Mouse (Mus musculus) limb, embryonic 15.5 days (tissue): Measurements from ENCODE around the gene Gatd1. TPM values are rescaled to one million over a fixed set of nuclear protein-coding genes. Genes with fewer than 3 reads are reported as not detected.
"Not testable (repeated sequence)": the region's sequence is repeated elsewhere in the genome, so short reads cannot be mapped to it uniquely, and the experiment has no call there.

Source experiments
- ATAC-seq: fragments of 200-750 bp; cut with Nextera tagmentation; 2 replicates; pipeline ENCODE4 v1.8.0; 2017; ENCODE audit warnings: low read depth, moderate TSS enrichment; ENCODE audit not compliant: insufficient number of reproducible peaks, low FRiP score, low TSS enrichment
- H3K27ac ChIP-seq: fragments of 300-500 bp; sonication (generic); 2 replicates; pipeline ENCODE4 v1.5.1; 2015; ENCODE audit warnings: moderate library complexity, mild to moderate bottlenecking, inconsistent platforms
- H3K27me3 ChIP-seq: fragments of 300-500 bp; sonication (generic); 2 replicates; pipeline ENCODE4 v1.6.1; 2015; ENCODE audit warnings: inconsistent platforms
- H3K36me3 ChIP-seq: fragments of 300-500 bp; sonication (generic); 2 replicates; pipeline ENCODE4 v1.6.1; 2015; ENCODE audit warnings: inconsistent platforms
- H3K4me1 ChIP-seq: fragments of 300-500 bp; sonication (generic); 2 replicates; pipeline ENCODE4 v1.6.1; 2015; ENCODE audit warnings: inconsistent platforms
- H3K4me2 ChIP-seq: fragments of 300-500 bp; sonication (generic); 2 replicates; pipeline ENCODE4 v1.6.1; 2015; ENCODE audit warnings: mild to moderate bottlenecking, inconsistent platforms
- H3K4me3 ChIP-seq: fragments of 300-500 bp; sonication (generic); 2 replicates; pipeline ENCODE4 v1.5.1; 2015; ENCODE audit warnings: mild to moderate bottlenecking, inconsistent platforms
- H3K9ac ChIP-seq: fragments of 300-500 bp; sonication (generic); 2 replicates; pipeline ENCODE4 v1.6.1; 2015; ENCODE audit warnings: inconsistent platforms
- H3K9me3 ChIP-seq: fragments of 300-500 bp; sonication (generic); 2 replicates; pipeline ENCODE4 v1.6.1; 2016; ENCODE audit warnings: inconsistent platforms
- WGBS: fragments of 180-500 bp; shearing (Covaris S2); methylation state at CpG from one replicate; pipeline ENCODE4 v1.1.7; 2015; 5-methylcytosine and 5-hydroxymethylcytosine counted together
- polyA plus RNA-seq: library from polyadenylated mRNA; unstranded; fragments of >200 nt; fragmentation: Nextera tagmentation; extraction: Ambion mirVana; gene quantifications from 2 replicates; pipeline ENCODE4 v1.2.1, GENCODE M21; 2015

Gatd1 gene
- polyA plus RNA-seq, 1 experiment from 2014 or later, result 62.9 TPM

DNA sequence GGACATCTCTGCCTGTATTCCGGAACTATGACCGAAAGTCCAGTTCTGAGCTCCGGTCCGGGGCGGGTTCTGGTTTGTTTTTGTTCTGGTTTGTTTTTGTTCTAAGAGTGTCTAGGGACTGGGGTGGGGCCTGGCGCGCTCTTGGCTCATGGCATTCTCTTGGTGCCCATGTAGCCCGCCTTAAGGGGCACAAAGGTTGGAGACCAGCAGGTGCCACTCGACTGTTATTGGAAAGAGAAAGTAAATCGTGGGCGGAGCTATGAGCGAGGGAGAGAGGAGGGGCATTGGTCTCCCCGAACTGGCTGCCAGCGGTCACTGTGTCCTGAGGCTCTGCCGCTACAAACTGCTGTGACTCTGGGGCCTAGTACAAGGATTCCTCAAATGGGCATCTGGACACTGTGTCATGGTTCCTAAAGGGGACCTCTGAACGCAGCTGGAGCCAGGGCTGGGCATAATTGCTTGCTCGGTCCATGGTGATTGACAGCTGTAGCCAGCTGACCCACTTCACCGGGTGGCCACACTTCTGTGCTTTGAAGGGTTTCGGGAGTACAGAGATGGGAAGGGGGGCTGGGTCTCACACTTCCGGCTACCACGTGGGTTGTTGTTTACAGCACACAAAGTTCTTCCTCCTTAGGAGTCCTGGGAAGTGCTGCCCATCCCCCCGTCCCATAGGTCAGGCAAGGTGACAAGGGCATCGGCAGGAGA lies 41.8 kb upstream of the Gatd1 start:
- peak overlapping the region; percentile 47 for H3K9ac ChIP-seq
- peak overlapping the region; percentile 63 for H3K4me3 ChIP-seq
- peaks cover 18% of the 10 kb centered on the region for H3K4me1 ChIP-seq
- peaks cover 17% of the 10 kb centered on the region for H3K27me3 ChIP-seq
- peaks cover 24% of the 10 kb centered on the region for H3K36me3 ChIP-seq
- ATAC-seq, result no peak
- H3K27ac ChIP-seq, result peak overlapping the region; percentile 62
- H3K4me2 ChIP-seq, result peak overlapping the region; percentile 96
- 3% methylated on average over 23 of the region's 23 CpGs for WGBS
- no peaks in the 10 kb centered on the region for H3K9me3 ChIP-seq

DNA sequence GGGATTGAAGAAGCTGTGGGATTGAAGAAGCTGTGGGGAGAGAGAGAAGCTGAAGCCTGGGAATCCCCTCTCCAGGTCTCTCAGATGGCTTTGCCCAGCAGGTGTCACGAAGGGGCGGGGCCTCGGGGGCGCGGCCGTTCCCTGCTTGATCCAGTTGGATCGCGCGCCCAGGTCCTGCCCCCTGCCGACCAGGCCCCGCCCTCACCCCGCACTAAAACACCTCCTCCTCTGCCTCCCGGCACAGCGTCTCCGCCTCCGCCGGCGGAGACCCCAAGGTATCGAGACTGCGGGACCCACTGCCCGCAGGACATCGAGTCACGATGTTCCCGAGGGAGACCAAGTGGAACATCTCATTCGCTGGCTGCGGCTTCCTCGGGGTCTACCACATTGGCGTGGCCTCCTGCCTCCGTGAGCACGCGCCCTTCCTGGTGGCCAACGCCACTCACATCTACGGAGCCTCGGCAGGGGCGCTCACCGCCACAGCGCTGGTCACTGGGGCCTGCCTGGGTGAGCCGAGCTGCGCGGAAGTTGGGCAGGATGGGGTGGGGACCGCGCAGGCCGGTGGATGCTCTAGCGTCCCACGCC lies 41.1 kb upstream of the Gatd1 start, which contains the start of gene Pnpla2:
Pnpla2 (plus strand) TSS at position 232 of the 585 bp plus-strand sequence.
- H3K9ac ChIP-seq, result peak within 1 kb of the TSS; percentile 47
- ATAC-seq, result peak; percentile 80
- WGBS, result under 1% methylated on average over 45 of the region's 45 CpGs
- peaks cover 18% of the 10 kb centered on the region for H3K4me1 ChIP-seq
- peak within 1 kb of the TSS; percentile 96 for H3K4me2 ChIP-seq
- peaks cover 31% of the 10 kb centered on the region for H3K36me3 ChIP-seq
- no peaks in the 10 kb centered on the region for H3K9me3 ChIP-seq
- peak within 1 kb of the TSS; percentile 62 for H3K27ac ChIP-seq
- H3K4me3 ChIP-seq, result peak within 1 kb of the TSS; percentile 63
- peaks cover 10% of the 10 kb centered on the region; the same call in 1 of the 2 replicates for H3K27me3 ChIP-seq

DNA sequence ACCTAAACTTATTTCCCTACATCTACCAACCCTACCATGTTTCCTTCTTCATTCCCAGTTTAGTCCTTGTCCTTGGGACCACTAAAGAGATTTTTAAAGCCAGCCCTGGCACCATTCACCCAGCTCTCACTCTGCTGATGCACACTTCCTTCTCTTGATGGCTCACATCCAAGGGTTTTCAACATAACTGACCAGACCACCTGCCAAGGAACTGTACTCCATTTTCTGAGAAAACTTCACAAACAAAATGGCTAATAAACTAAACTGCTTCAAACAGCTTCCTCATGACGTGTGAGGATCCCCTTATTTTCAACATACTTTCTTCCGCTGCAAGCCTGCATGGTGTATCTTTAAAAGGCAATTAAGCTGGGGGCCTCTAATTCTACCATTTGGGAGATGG lies 39.7 kb upstream of the Gatd1 start:
- H3K4me3 ChIP-seq, result no peak overlapping the region
- H3K36me3 ChIP-seq, result peaks cover 35% of the 10 kb centered on the region
- no peaks in the 10 kb centered on the region for H3K9me3 ChIP-seq
- H3K27me3 ChIP-seq, result no peaks in the 10 kb centered on the region
- ATAC-seq, result no peak
- H3K9ac ChIP-seq, result no peak overlapping the region
- H3K27ac ChIP-seq, result no peak overlapping the region
- 55% methylated on average over 2 of the region's 2 CpGs for WGBS
- H3K4me1 ChIP-seq, result peaks cover 27% of the 10 kb centered on the region
- no peak overlapping the region for H3K4me2 ChIP-seq

DNA sequence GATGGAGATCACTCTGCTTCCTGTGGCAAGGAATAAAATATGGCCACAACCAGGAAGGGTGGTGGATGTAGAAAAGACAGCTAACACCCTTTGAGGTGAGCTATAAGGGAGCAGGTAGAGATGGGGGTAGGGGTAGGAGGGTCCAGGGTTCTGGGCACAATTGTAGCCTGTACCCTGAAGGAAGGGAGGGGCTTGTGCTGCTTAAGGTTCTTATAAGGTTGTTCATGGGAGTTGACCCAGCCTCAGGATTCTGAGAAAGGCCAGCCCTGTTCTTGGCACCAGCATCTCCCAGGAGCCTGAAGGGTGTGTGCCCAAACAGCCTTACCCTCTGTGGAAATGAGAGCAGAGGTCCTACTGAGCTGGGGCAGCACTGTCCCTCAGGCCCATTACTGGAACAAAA lies 38.0 kb upstream of the Gatd1 start:
- no peak for ATAC-seq
- Histone ChIP-seq H3K4me3 (no peak overlapping the region), H3K4me1 (peaks cover 33% of the 10 kb centered on the region)

DNA sequence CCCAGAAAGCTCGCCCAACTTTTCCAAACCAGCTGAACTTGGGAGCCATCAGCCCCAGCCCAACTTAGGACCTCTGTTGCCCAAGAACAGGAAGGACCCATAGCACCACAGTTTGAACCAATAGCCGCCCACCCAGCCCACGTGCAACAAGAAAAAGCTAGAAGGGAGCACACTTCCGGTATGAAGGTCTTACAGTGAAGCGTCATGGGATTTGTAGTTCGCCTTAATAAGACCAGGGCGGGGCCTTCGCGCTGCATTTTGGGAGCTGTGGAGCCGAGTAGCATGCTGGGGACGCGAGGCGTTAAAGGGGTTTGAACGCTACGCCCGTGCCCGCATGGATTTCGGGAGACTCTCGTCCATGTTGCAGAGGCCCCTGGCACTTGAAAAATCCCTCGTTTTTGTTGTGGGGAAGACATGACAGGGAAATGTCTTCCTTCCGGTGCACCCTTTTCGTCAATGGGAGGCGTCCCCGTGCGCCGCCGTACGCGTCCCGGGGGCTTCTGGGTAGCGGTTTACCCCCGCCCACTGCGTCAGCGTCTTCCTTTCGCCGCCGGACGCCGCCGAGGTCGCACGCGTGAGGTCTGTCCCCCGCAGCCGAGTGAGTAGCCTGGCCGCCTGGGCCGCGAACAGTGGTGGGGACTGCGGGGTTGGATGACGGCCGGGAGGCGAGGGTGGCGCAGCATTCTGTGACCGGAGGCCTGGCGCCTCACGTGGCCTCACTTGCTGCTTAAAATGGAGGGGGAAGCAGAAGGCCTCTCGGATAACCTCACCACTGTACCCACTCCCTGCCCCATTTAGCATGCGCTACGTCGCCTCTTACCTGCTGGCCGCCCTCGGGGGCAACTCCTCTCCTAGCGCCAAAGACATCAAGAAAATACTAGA lies 33.4 kb upstream of the Gatd1 start, which contains the start of gene Rplp2:
Rplp2 (plus strand) TSS at position 261 of the 882 bp plus-strand sequence.
- H3K9ac ChIP-seq, result peak within 1 kb of the TSS; percentile 81
- peak; percentile 90 for ATAC-seq
- under 1% methylated on average over 63 of the region's 63 CpGs for WGBS

More for the DNA sequence above, 38.0 kb upstream of the Gatd1 start:
- H3K9ac ChIP-seq, result no peak overlapping the region
- H3K4me2 ChIP-seq, result no peak overlapping the region
- no peaks in the 10 kb centered on the region for H3K27me3 ChIP-seq
- no peak overlapping the region for H3K27ac ChIP-seq
- no peaks in the 10 kb centered on the region for H3K9me3 ChIP-seq
- H3K36me3 ChIP-seq, result peaks cover 39% of the 10 kb centered on the region

DNA sequence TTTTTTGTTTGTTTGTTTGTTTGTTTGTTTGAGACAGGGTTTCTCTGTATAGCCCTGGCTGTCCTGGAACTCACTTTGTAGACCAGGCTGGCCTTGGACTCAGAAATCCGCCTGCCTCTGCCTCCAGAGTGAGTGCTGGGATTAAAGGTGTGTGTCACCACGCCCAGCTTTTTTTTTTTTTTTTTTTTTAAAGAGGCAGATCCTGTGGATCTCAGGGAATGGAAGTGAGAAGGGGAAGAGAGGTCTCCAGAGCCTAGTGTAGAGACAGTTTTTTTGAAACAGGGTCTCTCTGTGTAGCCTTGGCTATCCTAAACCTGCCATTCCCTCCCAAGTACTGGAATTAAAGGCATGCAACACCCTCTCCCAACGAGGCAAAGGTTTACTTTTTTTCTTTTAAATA lies 32.4 kb upstream of the Gatd1 start:
- not testable (repeated sequence) for H3K27ac ChIP-seq, H3K9ac ChIP-seq, H3K4me3 ChIP-seq, H3K9me3 ChIP-seq, ATAC-seq, H3K27me3 ChIP-seq, H3K4me2 ChIP-seq
- peaks cover 42% of the 10 kb centered on the region for H3K4me1 ChIP-seq
- peaks cover 32% of the 10 kb centered on the region for H3K36me3 ChIP-seq
- WGBS, result 74% methylated on average over 3 of the region's 3 CpGs

More for the DNA sequence above, 33.4 kb upstream of the Gatd1 start, which contains the start of gene Rplp2:
- Histone ChIP-seq H3K27ac (peak within 1 kb of the TSS; percentile 90), H3K4me2 (peak within 1 kb of the TSS; percentile 53), H3K36me3 (peaks cover 39% of the 10 kb centered on the region), H3K4me3 (peak within 1 kb of the TSS; percentile 88), H3K27me3 (no peaks in the 10 kb centered on the region), H3K4me1 (peaks cover 36% of the 10 kb centered on the region), H3K9me3 (no peaks in the 10 kb centered on the region)

DNA sequence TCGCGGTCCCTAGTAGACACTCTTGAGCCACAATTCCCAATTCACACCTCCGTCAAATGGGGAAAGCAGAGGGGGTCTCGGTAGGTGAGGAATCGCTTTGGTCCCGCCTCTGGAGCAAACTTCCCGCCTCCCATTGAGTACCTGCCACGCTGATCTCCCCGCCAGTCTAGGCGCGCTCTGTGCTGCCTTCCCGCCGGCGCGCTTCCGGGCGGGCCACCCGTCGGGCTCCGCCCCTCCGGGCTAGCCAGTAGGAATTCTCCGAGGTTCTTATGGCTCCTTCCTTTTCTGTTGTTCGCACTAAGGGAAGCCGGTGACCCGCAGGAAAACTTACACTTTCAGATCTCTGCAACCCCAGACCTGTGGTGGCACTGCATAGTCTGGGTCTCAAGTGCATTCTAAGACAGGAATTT lies 29.9 kb upstream of the Gatd1 start, which contains the start of gene Pidd1:
Pidd1 (minus strand) TSS at position 198 of the 410 bp plus-strand sequence.
- ATAC-seq, result peak; percentile 52; the same call in 1 of the 2 replicates
- H3K4me1 ChIP-seq, result peaks cover 45% of the 10 kb centered on the region
- H3K27me3 ChIP-seq, result no peaks in the 10 kb centered on the region
- H3K4me3 ChIP-seq, result peak within 1 kb of the TSS; percentile 45
- H3K9ac ChIP-seq, result peak within 1 kb of the TSS; percentile 44
- H3K4me2 ChIP-seq, result peak within 1 kb of the TSS; percentile 81
- WGBS, result 0% methylated on average over 25 of the region's 25 CpGs
- H3K9me3 ChIP-seq, result no peaks in the 10 kb centered on the region
- peaks cover 33% of the 10 kb centered on the region for H3K36me3 ChIP-seq
- peak within 1 kb of the TSS; percentile 67 for H3K27ac ChIP-seq

DNA sequence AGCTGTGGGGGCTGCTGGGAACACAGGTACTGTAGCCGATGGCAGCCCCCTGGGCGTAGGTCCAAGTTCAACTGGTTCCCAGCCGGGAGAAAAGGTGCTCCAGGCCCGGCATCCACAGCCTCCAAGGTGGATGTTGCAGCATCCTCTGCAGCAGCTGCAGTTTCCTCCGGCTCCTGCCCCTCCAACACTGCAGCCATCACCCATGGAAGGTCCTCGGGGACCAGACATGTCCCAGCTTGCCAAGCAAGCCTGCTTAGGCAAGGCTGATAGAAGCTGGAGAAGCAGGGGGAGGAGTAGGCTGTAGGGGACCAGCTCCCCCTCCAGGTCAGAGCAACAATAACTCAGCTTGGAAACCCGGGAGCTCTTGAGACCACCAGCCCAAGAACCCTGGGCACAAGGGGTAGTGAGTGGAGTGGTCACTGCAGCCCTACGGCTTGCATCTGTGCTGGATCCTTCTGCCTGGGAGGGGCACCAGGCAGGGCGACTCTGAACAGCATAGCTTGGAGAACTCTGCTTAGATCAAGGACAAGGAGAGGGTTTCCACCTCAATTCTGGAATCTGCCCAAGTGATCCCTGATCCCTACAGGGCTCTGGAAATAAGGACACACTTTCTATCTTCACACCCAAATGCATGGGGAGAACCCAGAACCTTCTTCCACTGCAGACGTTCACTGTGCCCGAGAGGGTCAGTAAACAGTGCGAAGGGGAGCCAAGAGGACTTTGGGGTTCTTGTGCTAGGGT lies 29.3 kb upstream of the Gatd1 start:
- Histone ChIP-seq H3K4me2 (peak overlapping the region; percentile 81), H3K9me3 (no peaks in the 10 kb centered on the region), H3K9ac (peak overlapping the region; percentile 44), H3K27me3 (no peaks in the 10 kb centered on the region), H3K4me3 (peak overlapping the region; percentile 45), H3K36me3 (peaks cover 33% of the 10 kb centered on the region), H3K27ac (peak overlapping the region; percentile 62), H3K4me1 (peaks cover 39% of the 10 kb centered on the region)
- 16% methylated on average over 12 of the region's 12 CpGs for WGBS
- no peak for ATAC-seq

DNA sequence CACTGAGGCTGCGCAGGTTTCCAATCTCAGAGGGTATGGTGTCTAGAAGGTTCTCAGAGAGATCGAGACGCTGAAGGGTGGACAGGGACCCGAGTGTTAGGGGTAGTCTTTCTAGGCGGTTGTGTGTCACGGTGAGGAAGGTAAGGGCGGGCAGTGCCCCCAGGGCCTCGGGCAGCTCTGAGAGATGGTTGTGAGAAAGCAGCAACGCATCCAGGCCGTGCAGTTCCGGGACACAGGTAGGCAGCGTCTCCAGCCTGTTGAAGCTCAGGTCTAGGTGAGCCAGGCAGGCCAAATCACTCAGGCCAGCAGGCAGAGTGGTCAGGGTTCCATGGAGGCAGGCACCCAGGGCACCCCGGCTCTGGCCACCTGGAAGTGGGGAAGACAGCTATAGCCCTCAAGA lies 28.3 kb upstream of the Gatd1 start:
- Histone ChIP-seq H3K27me3 (no peaks in the 10 kb centered on the region), H3K4me3 (peak overlapping the region; percentile 45; the same call in 1 of the 2 replicates), H3K4me2 (peak overlapping the region; percentile 81; the same call in 1 of the 2 replicates), H3K4me1 (peaks cover 43% of the 10 kb centered on the region), H3K9me3 (no peaks in the 10 kb centered on the region), H3K9ac (0 out of 2 replicates have a peak overlapping the region, but pooled peaks have one; percentile 17), H3K27ac (no peak overlapping the region), H3K36me3 (peaks cover 35% of the 10 kb centered on the region)
- no peak for ATAC-seq
- 87% methylated on average over 13 of the region's 13 CpGs for WGBS

DNA sequence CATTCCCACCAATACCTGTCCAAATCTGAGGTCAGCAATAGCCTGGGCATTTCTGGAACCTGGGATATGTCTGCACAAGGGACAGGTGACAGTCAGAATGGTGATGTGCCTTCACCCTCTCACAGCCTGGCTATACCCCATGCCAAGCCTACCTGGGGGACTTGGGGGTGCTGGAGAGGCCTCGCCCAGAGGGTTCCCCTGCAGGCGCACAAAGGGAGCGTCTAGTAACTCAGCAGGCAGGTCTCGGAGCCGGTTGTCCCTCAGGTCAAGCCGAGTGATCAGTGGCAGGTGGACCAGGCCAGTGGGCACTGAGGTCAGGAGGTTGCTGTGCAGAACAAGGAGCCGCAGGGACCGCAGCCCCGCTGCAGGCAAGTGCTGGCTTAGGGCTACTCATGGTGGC lies 27.5 kb upstream of the Gatd1 start:
- Histone ChIP-seq H3K9me3 (no peaks in the 10 kb centered on the region), H3K27me3 (no peaks in the 10 kb centered on the region), H3K4me1 (peaks cover 46% of the 10 kb centered on the region), H3K9ac (no peak overlapping the region), H3K36me3 (peaks cover 35% of the 10 kb centered on the region), H3K27ac (no peak overlapping the region), H3K4me3 (no peak overlapping the region), H3K4me2 (no peak overlapping the region)
- 94% methylated on average over 9 of the region's 9 CpGs for WGBS
- no peak for ATAC-seq

DNA sequence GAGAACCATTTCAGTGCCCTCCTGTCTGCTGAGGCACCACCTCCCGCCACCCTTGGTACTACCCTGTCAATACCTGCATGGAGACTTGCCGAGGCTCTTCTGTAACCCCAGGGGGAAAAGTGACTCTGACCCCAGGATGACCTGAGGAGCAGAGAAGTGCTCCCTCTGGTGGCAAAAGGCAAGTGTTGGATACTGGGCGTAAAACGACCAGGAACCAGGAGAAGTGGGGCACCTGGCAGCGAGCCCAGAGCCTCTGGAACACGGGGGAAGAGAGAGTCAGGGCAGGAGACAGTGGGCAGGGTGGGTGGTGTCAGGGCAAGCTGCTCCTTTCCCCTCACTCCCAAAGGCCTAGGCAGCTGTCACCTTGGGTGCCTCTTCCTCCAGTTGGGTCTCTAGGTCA lies 26.7 kb upstream of the Gatd1 start:
- Histone ChIP-seq H3K4me2 (no peak overlapping the region), H3K36me3 (peaks cover 35% of the 10 kb centered on the region), H3K27me3 (no peaks in the 10 kb centered on the region), H3K27ac (no peak overlapping the region), H3K4me1 (peaks cover 54% of the 10 kb centered on the region), H3K9me3 (no peaks in the 10 kb centered on the region), H3K9ac (0 out of 2 replicates have a peak overlapping the region, but pooled peaks have one; percentile 17), H3K4me3 (no peak overlapping the region)
- 31% methylated on average over 6 of the region's 6 CpGs for WGBS
- ATAC-seq, result no peak
